Mouse (Mus musculus): ENCODE results near the gene Ccdc120. TPM values are rescaled to one million over a fixed set of nuclear protein-coding genes. Genes with fewer than 3 reads are reported as not detected.

Gene Ccdc120
- polyA plus RNA-seq, 1 experiment from 2014 or later, result 21.5 TPM

DNA sequence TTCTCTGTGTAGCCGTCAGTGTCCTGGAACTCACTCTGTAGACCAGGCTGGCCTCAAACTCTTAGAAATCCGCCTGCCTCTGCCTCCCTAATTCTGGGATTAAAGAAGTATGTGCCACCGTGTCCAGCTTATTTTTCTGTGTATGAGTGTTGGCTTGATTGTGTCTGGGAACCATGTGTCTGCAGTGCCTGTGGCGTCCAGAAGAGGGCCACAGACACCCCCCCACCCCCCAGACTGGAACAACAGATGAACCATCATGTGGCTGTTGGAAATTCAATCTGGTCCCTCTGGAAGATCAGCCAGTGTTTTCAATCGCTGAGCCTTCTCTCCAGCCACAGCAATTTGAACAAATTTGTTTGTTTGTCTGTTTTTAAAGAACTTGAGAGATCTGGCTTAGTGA, 7.2 kb downstream of the Ccdc120 start:
- H3K4me2 ChIP-seq (replicated peaks; ENCODE audit: low read depth), result no peak overlapping the region
- H3K4me1 ChIP-seq (replicated peaks; ENCODE audit: control insufficient read depth, insufficient read depth), result no peaks in the 10 kb centered on the region
- H3K9ac ChIP-seq (ENCODE audit: low read length), result no peak overlapping the region
- no peak overlapping the region for H3K27ac ChIP-seq (replicated peaks)
- ATAC-seq (ENCODE audit: low FRiP score, low TSS enrichment) (no peak), DNase-seq (ENCODE audit: low spot score) (no peak)
- no peak overlapping the region for H3K4me3 ChIP-seq (ENCODE audit: low read depth, low read length)
- WGBS, result 52% methylated on average over 5 of the region's 5 CpGs
- H3K27me3 ChIP-seq (ENCODE audit: control insufficient read depth, insufficient read depth, low read length), result no peaks in the 10 kb centered on the region
- TF ChIP-seq CTCF (IDR thresholded peaks at IDR 0.05; ENCODE audit: low read depth), result peak; percentile 49
- TF ChIP-seq EP300 (optimal IDR thresholded peaks at IDR 0.05), result no peak
- H3K9me3 ChIP-seq (ENCODE audit: control insufficient read depth, low read length), result no peaks in the 10 kb centered on the region
- no peaks in the 10 kb centered on the region for H3K36me3 ChIP-seq (ENCODE audit: control insufficient read depth, insufficient read depth, low read length)

DNA sequence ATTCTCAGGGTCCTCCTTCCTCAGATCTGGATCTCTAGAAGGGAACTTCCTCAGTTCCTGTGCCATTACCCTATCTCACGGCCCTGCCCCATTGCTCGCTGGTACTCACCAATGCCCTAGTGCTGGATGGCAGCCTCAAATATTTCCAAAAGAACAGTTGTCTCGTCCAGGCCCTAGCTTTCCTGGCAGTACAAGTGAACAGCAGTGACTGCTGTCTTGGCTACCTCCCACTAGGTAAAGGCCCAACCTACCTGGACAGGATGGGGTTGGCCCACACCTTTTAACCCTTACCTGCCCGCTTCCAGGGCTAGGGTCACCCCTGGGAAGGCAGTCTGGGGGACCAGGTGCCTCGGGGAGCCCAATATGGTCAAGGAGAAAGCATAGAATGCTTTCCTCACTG, 9.6 kb downstream of the Ccdc120 start:
- no peak for DNase-seq (ENCODE audit: low spot score)
- 58% methylated on average over 5 of the region's 5 CpGs for WGBS
- no peaks in the 10 kb centered on the region for H3K36me3 ChIP-seq (ENCODE audit: control insufficient read depth, insufficient read depth, low read length)
- peak overlapping the region; percentile 32 for H3K4me2 ChIP-seq (replicated peaks; ENCODE audit: low read depth)
- H3K4me1 ChIP-seq (replicated peaks; ENCODE audit: control insufficient read depth, insufficient read depth), result no peaks in the 10 kb centered on the region
- peak; percentile 37 for ATAC-seq (ENCODE audit: low FRiP score, low TSS enrichment)
- peak overlapping the region; percentile 23; the same call in 1 of the 2 replicates for H3K9ac ChIP-seq (ENCODE audit: low read length)
- TF ChIP-seq CTCF (IDR thresholded peaks at IDR 0.05; ENCODE audit: low read depth), result no peak
- no peak for TF ChIP-seq EP300 (optimal IDR thresholded peaks at IDR 0.05)
- no peaks in the 10 kb centered on the region for H3K27me3 ChIP-seq (ENCODE audit: control insufficient read depth, insufficient read depth, low read length)
- H3K27ac ChIP-seq (replicated peaks), result peak overlapping the region; percentile 86
- no peaks in the 10 kb centered on the region for H3K9me3 ChIP-seq (ENCODE audit: control insufficient read depth, low read length)
- H3K4me3 ChIP-seq (ENCODE audit: low read depth, low read length), result peak overlapping the region; percentile 20

DNA sequence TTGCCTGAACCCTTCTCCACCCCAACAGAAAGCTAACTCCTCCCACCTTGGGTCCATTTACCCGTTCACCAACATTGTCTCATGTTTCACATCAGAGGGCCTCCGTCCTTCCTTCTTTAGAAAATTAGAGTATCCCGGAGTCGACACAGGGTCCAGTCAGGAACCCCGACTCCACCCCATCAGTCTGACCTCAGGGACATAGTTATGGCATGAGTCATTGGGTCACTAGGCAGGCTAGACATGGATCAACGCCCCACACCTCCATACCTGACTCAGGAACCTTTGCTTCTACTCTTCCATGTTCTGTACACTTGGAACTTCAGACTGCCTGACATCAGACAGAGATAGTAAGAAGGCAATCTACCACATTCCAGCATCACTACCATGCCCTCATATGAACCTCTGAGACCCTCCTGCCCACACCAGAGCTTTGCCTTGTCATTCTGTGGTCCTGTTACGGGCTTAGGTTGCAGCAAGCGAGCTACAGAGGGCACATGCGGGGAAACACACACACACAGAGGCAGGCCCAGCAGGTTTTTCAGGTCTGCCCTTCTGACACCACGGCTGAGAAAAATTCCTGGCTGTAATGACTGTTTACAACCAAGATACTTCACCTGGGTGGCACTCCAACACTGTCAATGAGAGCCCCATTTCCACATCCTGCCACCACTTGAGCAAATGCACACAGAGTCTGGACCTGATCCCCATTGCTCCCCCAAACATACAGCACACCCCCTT, 10.5 kb downstream of the Ccdc120 start:
- no peaks in the 10 kb centered on the region for H3K9me3 ChIP-seq (ENCODE audit: control insufficient read depth, low read length)
- H3K27ac ChIP-seq (replicated peaks), result peak overlapping the region; percentile 86
- H3K27me3 ChIP-seq (ENCODE audit: control insufficient read depth, insufficient read depth, low read length), result no peaks in the 10 kb centered on the region
- H3K4me2 ChIP-seq (replicated peaks; ENCODE audit: low read depth), result peak overlapping the region; percentile 32
- DNase-seq (ENCODE audit: low spot score), result peak; percentile 76
- peak; percentile 88 for ATAC-seq (ENCODE audit: low FRiP score, low TSS enrichment)
- TF ChIP-seq EP300 (optimal IDR thresholded peaks at IDR 0.05) (no peak), CTCF (IDR thresholded peaks at IDR 0.05; ENCODE audit: low read depth) (no peak)
- no peaks in the 10 kb centered on the region for H3K4me1 ChIP-seq (replicated peaks; ENCODE audit: control insufficient read depth, insufficient read depth)
- H3K4me3 ChIP-seq (ENCODE audit: low read depth, low read length), result peak overlapping the region; percentile 20
- H3K36me3 ChIP-seq (ENCODE audit: control insufficient read depth, insufficient read depth, low read length), result no peaks in the 10 kb centered on the region
- peak overlapping the region; percentile 38; the same call in 1 of the 2 replicates for H3K9ac ChIP-seq (ENCODE audit: low read length)
- WGBS, result 38% methylated on average over 10 of the region's 10 CpGs

DNA sequence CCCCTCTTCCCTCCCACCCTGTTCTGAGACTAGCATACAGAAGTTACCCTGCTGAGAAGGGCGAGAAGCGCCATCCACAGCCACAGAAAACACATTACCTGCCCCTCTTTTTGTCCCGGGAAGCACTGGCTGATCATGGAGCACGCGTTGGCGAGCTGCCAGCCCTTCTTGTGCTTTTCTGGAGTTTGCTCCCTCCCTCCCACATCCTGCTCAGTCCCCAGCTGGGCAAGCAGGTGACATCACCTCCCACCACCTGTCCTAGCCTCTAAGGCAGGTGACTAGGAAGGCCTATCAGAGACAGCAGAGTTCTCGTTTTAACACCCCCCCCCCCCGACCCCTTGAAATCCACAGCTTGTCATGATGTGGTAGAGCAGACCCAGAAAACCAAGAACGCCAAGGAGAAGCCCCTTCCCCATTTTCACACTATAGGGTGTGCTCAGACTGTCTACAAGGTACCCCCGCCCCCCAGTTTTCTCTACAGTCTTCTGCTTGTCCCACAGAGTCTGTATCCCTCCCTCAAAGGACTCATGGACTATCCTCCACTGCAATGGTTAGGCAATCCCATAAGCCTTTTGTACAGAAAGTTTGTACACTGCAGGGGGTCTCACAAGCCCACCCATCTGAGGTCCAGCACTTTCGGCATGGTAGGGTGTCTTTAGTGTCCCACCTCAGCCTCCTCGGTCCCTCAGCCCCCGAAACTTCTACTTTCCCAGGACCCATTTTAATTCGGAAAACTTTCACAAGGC, 11.2 kb downstream of the Ccdc120 start:
- TF ChIP-seq CTCF (IDR thresholded peaks at IDR 0.05; ENCODE audit: low read depth) (no peak), EP300 (optimal IDR thresholded peaks at IDR 0.05) (no peak)
- Histone ChIP-seq H3K36me3 (ENCODE audit: control insufficient read depth, insufficient read depth, low read length) (no peaks in the 10 kb centered on the region), H3K27ac (replicated peaks) (peak overlapping the region; percentile 86), H3K4me2 (replicated peaks; ENCODE audit: low read depth) (peak overlapping the region; percentile 29; the same call in 1 of the 2 replicates), H3K9me3 (ENCODE audit: control insufficient read depth, low read length) (no peaks in the 10 kb centered on the region), H3K27me3 (ENCODE audit: control insufficient read depth, insufficient read depth, low read length) (no peaks in the 10 kb centered on the region), H3K4me3 (ENCODE audit: low read depth, low read length) (no peak overlapping the region), H3K9ac (ENCODE audit: low read length) (peak overlapping the region; percentile 38; the same call in 1 of the 2 replicates), H3K4me1 (replicated peaks; ENCODE audit: control insufficient read depth, insufficient read depth) (no peaks in the 10 kb centered on the region)
- ATAC-seq (ENCODE audit: low FRiP score, low TSS enrichment), result peak; percentile 81
- 60% methylated on average over 13 of the region's 14 CpGs for WGBS
- DNase-seq (ENCODE audit: low spot score), result peak; percentile 88

DNA sequence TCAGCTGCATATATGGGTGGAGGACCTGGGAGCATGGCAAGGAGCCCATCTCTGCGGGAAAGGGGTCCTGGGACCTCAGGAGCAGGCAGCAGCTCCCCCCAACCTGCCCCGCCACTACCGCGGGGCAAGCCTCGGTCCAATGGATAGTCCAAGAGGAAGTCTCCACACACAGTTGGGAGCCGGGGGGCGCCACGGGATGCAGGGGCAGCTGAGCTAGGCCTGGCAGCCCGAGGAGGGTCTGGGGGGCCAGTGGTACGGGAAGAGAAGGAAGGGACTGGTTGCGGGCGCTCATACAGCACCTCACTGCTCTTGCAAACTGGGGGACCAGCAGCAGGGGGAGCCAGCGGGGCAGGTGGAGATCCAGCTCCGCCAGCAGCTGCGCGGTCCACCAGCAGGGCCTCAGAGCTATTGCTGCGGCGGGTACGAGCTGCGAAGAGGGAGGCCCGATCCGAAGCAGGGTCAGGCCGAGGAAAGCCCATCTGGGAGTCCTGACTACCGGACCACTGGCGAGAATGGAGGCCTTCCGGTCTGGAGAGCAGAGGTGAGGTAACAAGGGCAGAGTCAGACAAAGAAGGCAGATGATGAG, 17.0 kb downstream of the Ccdc120 start:
- no peak overlapping the region for H3K4me3 ChIP-seq (ENCODE audit: low read depth, low read length)
- no peak overlapping the region for H3K27ac ChIP-seq (replicated peaks)
- no peak overlapping the region for H3K9ac ChIP-seq (ENCODE audit: low read length)
- H3K9me3 ChIP-seq (ENCODE audit: control insufficient read depth, low read length), result no peaks in the 10 kb centered on the region
- H3K27me3 ChIP-seq (ENCODE audit: control insufficient read depth, insufficient read depth, low read length), result no peaks in the 10 kb centered on the region
- no peak overlapping the region for H3K4me2 ChIP-seq (replicated peaks; ENCODE audit: low read depth)
- no peaks in the 10 kb centered on the region for H3K4me1 ChIP-seq (replicated peaks; ENCODE audit: control insufficient read depth, insufficient read depth)
- H3K36me3 ChIP-seq (ENCODE audit: control insufficient read depth, insufficient read depth, low read length), result no peaks in the 10 kb centered on the region
- TF ChIP-seq CTCF (IDR thresholded peaks at IDR 0.05; ENCODE audit: low read depth), result peak; percentile 71
- no peak for TF ChIP-seq EP300 (optimal IDR thresholded peaks at IDR 0.05)
- ATAC-seq (ENCODE audit: low FRiP score, low TSS enrichment) (peak; percentile 53; the same call in 1 of the 2 replicates), DNase-seq (ENCODE audit: low spot score) (peak; percentile 79)
- 34% methylated on average over 19 of the region's 26 CpGs for WGBS

All from stomach, postnatal 0 days (tissue).